Mouse (Mus musculus): ENCODE measurements at regions not wholly inside any gene's neighbourhood (a gene's known extent, or its start where the extent isn't known, plus 50 kb on each side); places are given as distances from the start of the nearest gene placed in this dataset.

DNA sequence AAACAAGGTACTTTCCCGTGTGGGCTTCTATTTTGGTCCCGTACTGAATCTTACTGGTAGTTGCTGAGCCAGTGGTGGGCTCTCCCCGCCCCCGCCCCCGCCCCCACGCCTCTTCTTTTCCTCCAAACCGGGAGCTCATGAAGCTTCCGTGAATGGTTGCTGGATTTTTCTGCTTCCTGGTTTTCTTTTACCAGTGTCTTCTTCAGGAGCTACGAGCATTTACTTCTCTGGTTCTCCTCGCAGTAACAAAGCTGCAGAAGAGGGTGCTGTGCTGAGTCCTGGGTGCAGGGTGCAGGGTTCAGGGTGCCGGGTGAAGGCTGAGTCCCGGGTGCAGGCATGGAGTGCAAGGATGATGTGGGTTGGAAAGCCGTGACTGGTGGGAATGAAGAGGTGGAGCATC lies 119.1 kb upstream of the Smad3 start:
- TF ChIP-seq POLR2A (IDR thresholded peaks at IDR 0.05; ENCODE audit: control insufficient read depth, extremely low read depth, insufficient read depth, low read length, poor library complexity), result no peak
- TF ChIP-seq CTCF (IDR thresholded peaks at IDR 0.05; ENCODE audit: borderline replicate concordance, control insufficient read depth, extremely low read depth, insufficient read depth, low read length, poor library complexity), result no peak

Data from thymus, adult 2 months (tissue).